Mouse (Mus musculus) brain, embryonic 14.5 days (tissue): ENCODE data around the gene Mier2.

Experiments used
- CTCF ChIP-seq: fragments of 200-500 bp; IDR thresholded peaks from 2 replicates; pipeline ENCODE4 v1.5.1; 2012; ENCODE audit warnings: inconsistent platforms, mild to moderate bottlenecking, moderate library complexity, borderline replicate concordance; ENCODE audit not compliant: insufficient read depth, insufficient read length; ENCODE audit errors: extremely low read depth
- POLR2A ChIP-seq: fragments of 200-500 bp; IDR thresholded peaks from 2 replicates; pipeline ENCODE4 v1.6.1; 2012; ENCODE audit warnings: mild to moderate bottlenecking, inconsistent platforms, borderline replicate concordance; ENCODE audit not compliant: poor library complexity, insufficient read depth, insufficient read length, severe bottlenecking; ENCODE audit errors: extremely low read depth

DNA sequence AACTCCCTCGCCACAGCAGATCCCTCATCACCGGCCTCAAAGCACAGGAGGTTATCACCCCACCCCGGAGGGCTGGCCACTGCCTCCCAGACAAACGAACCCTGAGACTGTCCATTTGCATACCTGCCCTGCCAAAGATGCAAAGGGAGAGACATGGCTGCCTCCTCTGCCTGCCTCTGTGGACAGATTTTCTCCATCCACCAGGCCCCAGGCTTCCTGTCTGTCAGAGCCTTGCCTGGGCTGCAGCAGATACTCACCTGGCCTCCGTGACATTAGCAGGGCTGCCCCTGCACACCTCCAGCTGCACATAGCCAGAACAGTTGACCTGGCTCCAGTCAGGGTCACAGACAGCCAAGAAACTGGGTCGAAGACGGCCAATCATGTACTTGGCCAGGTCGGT, 24.8 kb downstream of the Mier2 start:
- TF ChIP-seq CTCF (no peak), POLR2A (no peak)
